Comparison of ENCODE assay signal across 16 mouse cellular contexts in genomic region chr8:49015200-49015599, GRCm38 (mm10).
DNase-seq lines count a peak whose midpoint lies in the region; ATAC-seq and TF ChIP-seq lines count a peak whose summit lies in the region.
"Had no signal": no experiment of that assay in that cellular context is flagged by ENCODE, and none has a peak within 500 bp of the region (broad histone marks: within the 10 kb centered on the region; RNA-seq: fewer than 3 reads in every experiment).

No protein-coding gene starts in this region.

- no peaks in the 10 kb centered on the region for H3K36me3 ChIP-seq in forebrain, embryonic 14.5 days (ENCODE audit: control insufficient read depth, insufficient read depth, low read length)
- H3K36me3 ChIP-seq in forebrain, embryonic 11.5 days (ENCODE audit: control insufficient read depth, insufficient read depth, low read length) = no peaks in the 10 kb centered on the region
- H3K36me3 ChIP-seq in limb, embryonic 14.5 days (ENCODE audit: control insufficient read depth, insufficient read depth, low read length) = no peaks in the 10 kb centered on the region
- no peaks in the 10 kb centered on the region for H3K36me3 ChIP-seq in limb, embryonic 10.5 days
- H3K36me3 ChIP-seq: embryonic facial prominence, embryonic 13.5 days; liver, embryonic 12.5 days; midbrain, embryonic 10.5 days had no signal

- H3K27me3 ChIP-seq in forebrain, embryonic 14.5 days (replicated peaks; ENCODE audit: control insufficient read depth, insufficient read depth, low read length) = no peaks in the 10 kb centered on the region
- H3K27me3 ChIP-seq in forebrain, embryonic 11.5 days (ENCODE audit: control insufficient read depth, insufficient read depth, low read length) = no peaks in the 10 kb centered on the region
- no peaks in the 10 kb centered on the region for H3K27me3 ChIP-seq in limb, embryonic 14.5 days (ENCODE audit: control insufficient read depth, insufficient read depth, low read length)
- no peaks in the 10 kb centered on the region for H3K27me3 ChIP-seq in limb, embryonic 10.5 days (ENCODE audit: low read depth, poor library complexity, severe bottlenecking)
- H3K27me3 ChIP-seq: embryonic facial prominence, embryonic 13.5 days; liver, embryonic 12.5 days had no signal

- H3K4me2 ChIP-seq in forebrain, embryonic 14.5 days (ENCODE audit: low read length) = no peak overlapping the region
- H3K4me2 ChIP-seq in forebrain, embryonic 11.5 days (ENCODE audit: low read depth, low read length, severe bottlenecking) = no peak overlapping the region
- H3K4me2 ChIP-seq in limb, embryonic 14.5 days (replicated peaks; ENCODE audit: low read depth, low read length, severe bottlenecking) = no peak overlapping the region
- H3K4me2 ChIP-seq: embryonic facial prominence, embryonic 13.5 days; liver, embryonic 12.5 days had no signal

- H3K4me3 ChIP-seq in forebrain, embryonic 14.5 days (ENCODE audit: low read depth, low read length) = no peak overlapping the region
- no peak overlapping the region for H3K4me3 ChIP-seq in forebrain, embryonic 11.5 days (ENCODE audit: low read depth, low read length)
- H3K4me3 ChIP-seq in limb, embryonic 14.5 days (replicated peaks; ENCODE audit: low read length) = no peak overlapping the region
- H3K4me3 ChIP-seq in limb, embryonic 10.5 days = no peak overlapping the region
- H3K4me3 ChIP-seq: embryonic facial prominence, embryonic 13.5 days; liver, embryonic 12.5 days; midbrain, embryonic 10.5 days had no signal

- no peak overlapping the region for H3K9ac ChIP-seq in forebrain, embryonic 14.5 days (ENCODE audit: low read length)
- no peak overlapping the region for H3K9ac ChIP-seq in forebrain, embryonic 11.5 days (ENCODE audit: low read length)
- no peak overlapping the region for H3K9ac ChIP-seq in limb, embryonic 14.5 days (ENCODE audit: low read depth, low read length, severe bottlenecking)
- H3K9ac ChIP-seq: embryonic facial prominence, embryonic 13.5 days; liver, embryonic 12.5 days had no signal

- no peak overlapping the region for H3K27ac ChIP-seq in forebrain, embryonic 14.5 days (ENCODE audit: low read depth, low read length)
- no peak overlapping the region for H3K27ac ChIP-seq in forebrain, embryonic 11.5 days (ENCODE audit: low read depth, low read length)
- no peak overlapping the region for H3K27ac ChIP-seq in limb, embryonic 14.5 days (replicated peaks; ENCODE audit: low read depth, low read length)
- H3K27ac ChIP-seq in limb, embryonic 10.5 days = no peak overlapping the region
- H3K27ac ChIP-seq: embryonic facial prominence, embryonic 13.5 days; liver, embryonic 12.5 days; midbrain, embryonic 10.5 days had no signal

- no peak for TF ChIP-seq POLR2A in limb, embryonic 14.5 days (IDR thresholded peaks at IDR 0.05; ENCODE audit: borderline replicate concordance, extremely low read depth, insufficient read depth, insufficient read length)

- no peaks in the 10 kb centered on the region for H3K4me1 ChIP-seq in forebrain, embryonic 14.5 days (ENCODE audit: control insufficient read depth, insufficient read depth, low read length)
- H3K4me1 ChIP-seq in forebrain, embryonic 11.5 days (replicated peaks; ENCODE audit: control insufficient read depth, insufficient read depth, low read length) = no peaks in the 10 kb centered on the region
- no peaks in the 10 kb centered on the region for H3K4me1 ChIP-seq in limb, embryonic 14.5 days (ENCODE audit: control insufficient read depth, insufficient read depth, low read length)
- no peaks in the 10 kb centered on the region for H3K4me1 ChIP-seq in limb, embryonic 10.5 days
- H3K4me1 ChIP-seq: liver, embryonic 12.5 days had no signal

- no peak for ATAC-seq in forebrain, embryonic 14.5 days
- no peak for ATAC-seq in forebrain, embryonic 11.5 days (replicated peaks; ENCODE audit: low FRiP score)
- ATAC-seq in limb, embryonic 14.5 days (ENCODE audit: low FRiP score, low read depth) = no peak
- ATAC-seq: liver, embryonic 12.5 days; Patski had no signal

- no peaks in the 10 kb centered on the region for H3K9me3 ChIP-seq in forebrain, embryonic 14.5 days (replicated peaks; ENCODE audit: control insufficient read depth, low read length)
- H3K9me3 ChIP-seq in forebrain, embryonic 11.5 days (ENCODE audit: control insufficient read depth, low read length) = no peaks in the 10 kb centered on the region
- no peaks in the 10 kb centered on the region for H3K9me3 ChIP-seq in limb, embryonic 14.5 days (ENCODE audit: control insufficient read depth, low read length)
- H3K9me3 ChIP-seq in limb, embryonic 10.5 days (replicated peaks) = no peaks in the 10 kb centered on the region
- H3K9me3 ChIP-seq: embryonic facial prominence, embryonic 13.5 days; liver, embryonic 12.5 days; midbrain, embryonic 10.5 days had no signal

- peak; percentile 27 for DNase-seq in forebrain, embryonic 14.5 days (ENCODE audit: low spot score)
- no peak for DNase-seq in forebrain, embryonic 11.5 days (ENCODE audit: low spot score)
- DNase-seq in limb, embryonic 14.5 days (ENCODE audit: low spot score) = peak; percentile 6
- no peak for DNase-seq in limb, embryonic 10.5 days (ENCODE audit: low spot score)
- peak; percentile 2 for DNase-seq in right cerebral cortex, postnatal 4 days
- DNase-seq in right cerebral cortex, adult 18-20 months = no peak
- DNase-seq in lung, postnatal 36 days = peak; percentile 1
- no peak for DNase-seq in left cerebral cortex, adult 9 months (ENCODE audit: low spot score in 2 of 2)
- DNase-seq: adrenal gland, adult 8-10 months; cerebellum, adult 2 months; heart, postnatal 10 days; thymus, adult 2 months had no signal

- 49% methylated on average over 8 of the region's 8 CpGs for WGBS in forebrain, embryonic 14.5 days
- WGBS in forebrain, embryonic 11.5 days = 72% methylated on average over 8 of the region's 8 CpGs
- 64% methylated on average over 8 of the region's 8 CpGs for WGBS in limb, embryonic 14.5 days
- 82% methylated on average over 8 of the region's 8 CpGs for WGBS in limb, embryonic 10.5 days

Comparison
In these comparisons a context has a peak if more than half of its experiments do, and no peak if none do; other contexts are left out.
1. DNase-seq: peak in forebrain, embryonic 14.5 days (single experiment), limb, embryonic 14.5 days (single experiment), right cerebral cortex, postnatal 4 days (single experiment) and lung, postnatal 36 days (single experiment); none in forebrain, embryonic 11.5 days (single experiment), limb, embryonic 10.5 days (single experiment), right cerebral cortex, adult 18-20 months (single experiment) and left cerebral cortex, adult 9 months (0 of 2).